Mouse (Mus musculus): ENCODE results near the gene Tex33. TPM values are rescaled to one million over a fixed set of nuclear protein-coding genes. Genes with fewer than 3 reads are reported as not detected.

The Tex33 gene
- polyA plus RNA-seq, 1 experiment from 2014 or later: not detected

GRCm38 (mm10) chr15:78413719-78414117 lies 18.0 kb upstream of the Tex33 start:
- ATAC-seq (ENCODE audit: insufficient number of reproducible peaks, insufficient read depth, low FRiP score, low read depth): no peak
- H3K4me1 ChIP-seq (ENCODE audit: control insufficient read depth in 2 of 2, insufficient read depth in 2 of 2, low read length in 2 of 2): peaks cover 9 to 15% of the 10 kb centered on the region in 2 experiments
- H3K9ac ChIP-seq (ENCODE audit: low read length): no peak overlapping the region
- H3K27me3 ChIP-seq (ENCODE audit: control insufficient read depth, insufficient read depth, low read length): peaks cover 35% of the 10 kb centered on the region
- H3K36me3 ChIP-seq (ENCODE audit: control insufficient read depth, insufficient read depth, low read length): no peaks in the 10 kb centered on the region
- H3K4me3 ChIP-seq (ENCODE audit: control insufficient read depth in 1 of 2, insufficient read depth in 1 of 2, low read depth in 1 of 2, low read length in 2 of 2): no peak overlapping the region
- no peaks in the 10 kb centered on the region for H3K9me3 ChIP-seq (ENCODE audit: control insufficient read depth, low read length)
- 55% methylated on average over 1 of the region's 1 CpGs for WGBS
- H3K4me2 ChIP-seq (ENCODE audit: low read length): no peak overlapping the region
- H3K27ac ChIP-seq (replicated peaks in 1 of 2; ENCODE audit: control insufficient read depth in 1 of 2, insufficient read depth in 1 of 2, low read depth in 2 of 2, low read length in 2 of 2): no peak overlapping the region

- Histone ChIP-seq H3K4me1 (ENCODE audit: control insufficient read depth in 2 of 2, insufficient read depth in 2 of 2, low read length in 2 of 2) (peaks cover 9 to 15% of the 10 kb centered on the region in 2 experiments), H3K36me3 (ENCODE audit: control insufficient read depth, insufficient read depth, low read length) (no peaks in the 10 kb centered on the region), H3K27ac (replicated peaks in 1 of 2; ENCODE audit: control insufficient read depth in 1 of 2, insufficient read depth in 1 of 2, low read depth in 2 of 2, low read length in 2 of 2) (no peak overlapping the region), H3K4me2 (ENCODE audit: low read length) (no peak overlapping the region), H3K9me3 (ENCODE audit: control insufficient read depth, low read length) (no peaks in the 10 kb centered on the region), H3K9ac (ENCODE audit: low read length) (no peak overlapping the region), H3K4me3 (ENCODE audit: control insufficient read depth in 1 of 2, insufficient read depth in 1 of 2, low read depth in 1 of 2, low read length in 2 of 2) (no peak overlapping the region), H3K27me3 (ENCODE audit: control insufficient read depth, insufficient read depth, low read length) (peaks cover 40% of the 10 kb centered on the region)
- no peak for ATAC-seq (ENCODE audit: insufficient number of reproducible peaks, insufficient read depth, low FRiP score, low read depth)
- 80% methylated on average over 14 of the region's 14 CpGs for WGBS
Measured at GRCm38 (mm10) chr15:78413083-78413718, 17.5 kb upstream of the Tex33 start.

GRCm38 (mm10) chr15:78409570-78410052 lies 13.9 kb upstream of the Tex33 start:
- Histone ChIP-seq H3K4me3 (ENCODE audit: control insufficient read depth in 1 of 2, insufficient read depth in 1 of 2, low read depth in 1 of 2, low read length in 2 of 2) (peak overlapping the region; percentile 28 to 30), H3K4me2 (ENCODE audit: low read length) (peak overlapping the region; percentile 63), H3K36me3 (ENCODE audit: control insufficient read depth, insufficient read depth, low read length) (no peaks in the 10 kb centered on the region), H3K9ac (ENCODE audit: low read length) (peak overlapping the region; percentile 48), H3K27ac (replicated peaks in 1 of 2; ENCODE audit: control insufficient read depth in 1 of 2, insufficient read depth in 1 of 2, low read depth in 2 of 2, low read length in 2 of 2) (no peak overlapping the region), H3K27me3 (ENCODE audit: control insufficient read depth, insufficient read depth, low read length) (peaks cover 48% of the 10 kb centered on the region), H3K9me3 (ENCODE audit: control insufficient read depth, low read length) (no peaks in the 10 kb centered on the region), H3K4me1 (ENCODE audit: control insufficient read depth in 2 of 2, insufficient read depth in 2 of 2, low read length in 2 of 2) (peaks cover 15 to 33% of the 10 kb centered on the region in 2 experiments)
- ATAC-seq (ENCODE audit: insufficient number of reproducible peaks, insufficient read depth, low FRiP score, low read depth): no peak
- WGBS: 22% methylated on average over 12 of the region's 12 CpGs

- Histone ChIP-seq H3K36me3 (ENCODE audit: control insufficient read depth, insufficient read depth, low read length) (no peaks in the 10 kb centered on the region), H3K9me3 (ENCODE audit: control insufficient read depth, low read length) (no peaks in the 10 kb centered on the region), H3K27ac (replicated peaks in 1 of 2; ENCODE audit: control insufficient read depth in 1 of 2, insufficient read depth in 1 of 2, low read depth in 2 of 2, low read length in 2 of 2) (peak within 1 kb of the TSS; percentile 92 to 95), H3K4me3 (ENCODE audit: control insufficient read depth in 1 of 2, insufficient read depth in 1 of 2, low read depth in 1 of 2, low read length in 2 of 2) (peak within 1 kb of the TSS; percentile 77 to 90), H3K9ac (ENCODE audit: low read length) (peak within 1 kb of the TSS; percentile 85), H3K27me3 (ENCODE audit: control insufficient read depth, insufficient read depth, low read length) (peaks cover 40% of the 10 kb centered on the region), H3K4me1 (ENCODE audit: control insufficient read depth in 2 of 2, insufficient read depth in 2 of 2, low read length in 2 of 2) (peaks cover 33 to 54% of the 10 kb centered on the region in 2 experiments), H3K4me2 (ENCODE audit: low read length) (peak within 1 kb of the TSS; percentile 96)
- WGBS: under 1% methylated on average over 40 of the region's 40 CpGs
- ATAC-seq (ENCODE audit: insufficient number of reproducible peaks, insufficient read depth, low FRiP score, low read depth): peak; percentile 73
Measured at GRCm38 (mm10) chr15:78406293-78406934, 10.7 kb upstream of the Tex33 start, which contains the start of gene Mpst. Gene Mpst, plus strand, starts transcription at chr15:78406416.

GRCm38 (mm10) chr15:78405517-78406211 lies 10.0 kb upstream of the Tex33 start, which contains the start of gene Tst:
Gene Tst, minus strand, starts transcription at chr15:78405907.
- 2% methylated on average over 34 of the region's 34 CpGs for WGBS
- H3K36me3 ChIP-seq (ENCODE audit: control insufficient read depth, insufficient read depth, low read length): no peaks in the 10 kb centered on the region
- peak within 1 kb of the TSS; percentile 92 to 95 for H3K27ac ChIP-seq (replicated peaks in 1 of 2; ENCODE audit: control insufficient read depth in 1 of 2, insufficient read depth in 1 of 2, low read depth in 2 of 2, low read length in 2 of 2)
- peak; percentile 80 for ATAC-seq (ENCODE audit: insufficient number of reproducible peaks, insufficient read depth, low FRiP score, low read depth)
- peak within 1 kb of the TSS; percentile 96 for H3K4me2 ChIP-seq (ENCODE audit: low read length)
- peak within 1 kb of the TSS; percentile 77 to 90 for H3K4me3 ChIP-seq (ENCODE audit: control insufficient read depth in 1 of 2, insufficient read depth in 1 of 2, low read depth in 1 of 2, low read length in 2 of 2)
- H3K27me3 ChIP-seq (ENCODE audit: control insufficient read depth, insufficient read depth, low read length): peaks cover 32% of the 10 kb centered on the region
- H3K9ac ChIP-seq (ENCODE audit: low read length): peak within 1 kb of the TSS; percentile 85
- no peaks in the 10 kb centered on the region for H3K9me3 ChIP-seq (ENCODE audit: control insufficient read depth, low read length)
- peaks cover 37 to 58% of the 10 kb centered on the region in 2 experiments for H3K4me1 ChIP-seq (ENCODE audit: control insufficient read depth in 2 of 2, insufficient read depth in 2 of 2, low read length in 2 of 2)

- peaks cover 36 to 55% of the 10 kb centered on the region in 2 experiments for H3K4me1 ChIP-seq (ENCODE audit: control insufficient read depth in 2 of 2, insufficient read depth in 2 of 2, low read length in 2 of 2)
- H3K27ac ChIP-seq (replicated peaks in 1 of 2; ENCODE audit: control insufficient read depth in 1 of 2, insufficient read depth in 1 of 2, low read depth in 2 of 2, low read length in 2 of 2): no peak overlapping the region
- peak overlapping the region; percentile 96 for H3K4me2 ChIP-seq (ENCODE audit: low read length)
- peaks cover 27% of the 10 kb centered on the region for H3K27me3 ChIP-seq (ENCODE audit: control insufficient read depth, insufficient read depth, low read length)
- H3K9ac ChIP-seq (ENCODE audit: low read length): peak overlapping the region; percentile 85
- no peaks in the 10 kb centered on the region for H3K9me3 ChIP-seq (ENCODE audit: control insufficient read depth, low read length)
- H3K4me3 ChIP-seq (ENCODE audit: control insufficient read depth in 1 of 2, insufficient read depth in 1 of 2, low read depth in 1 of 2, low read length in 2 of 2): peak overlapping the region; percentile 77 to 90
- no peak for ATAC-seq (ENCODE audit: insufficient number of reproducible peaks, insufficient read depth, low FRiP score, low read depth)
- 58% methylated on average over 11 of the region's 11 CpGs for whole genome bisulfite sequencing
- no peaks in the 10 kb centered on the region for H3K36me3 ChIP-seq (ENCODE audit: control insufficient read depth, insufficient read depth, low read length)
Measured at GRCm38 (mm10) chr15:78405098-78405497, 9.4 kb upstream of the Tex33 start.

GRCm38 (mm10) chr15:78403896-78404295 lies 8.2 kb upstream of the Tex33 start:
- peak overlapping the region; percentile 19; the same call in 1 of the 2 replicates for H3K4me2 ChIP-seq (ENCODE audit: low read length)
- 21% methylated on average over 1 of the region's 1 CpGs for WGBS
- H3K4me1 ChIP-seq (ENCODE audit: control insufficient read depth in 2 of 2, insufficient read depth in 2 of 2, low read length in 2 of 2): peaks cover 34 to 50% of the 10 kb centered on the region in 2 experiments
- no peaks in the 10 kb centered on the region for H3K36me3 ChIP-seq (ENCODE audit: control insufficient read depth, insufficient read depth, low read length)
- no peak for ATAC-seq (ENCODE audit: insufficient number of reproducible peaks, insufficient read depth, low FRiP score, low read depth)
- H3K4me3 ChIP-seq (ENCODE audit: control insufficient read depth in 1 of 2, insufficient read depth in 1 of 2, low read depth in 1 of 2, low read length in 2 of 2): no peak overlapping the region
- H3K9me3 ChIP-seq (ENCODE audit: control insufficient read depth, low read length): no peaks in the 10 kb centered on the region
- H3K27me3 ChIP-seq (ENCODE audit: control insufficient read depth, insufficient read depth, low read length): peaks cover 15% of the 10 kb centered on the region
- H3K9ac ChIP-seq (ENCODE audit: low read length): no peak overlapping the region
- H3K27ac ChIP-seq (replicated peaks in 1 of 2; ENCODE audit: control insufficient read depth in 1 of 2, insufficient read depth in 1 of 2, low read depth in 2 of 2, low read length in 2 of 2): peak overlapping the region; percentile 30 to 66; a peak in 3 of 4 replicates
